ENCODE assay signal across 8 mouse cellular contexts in the genomic region with DNA sequence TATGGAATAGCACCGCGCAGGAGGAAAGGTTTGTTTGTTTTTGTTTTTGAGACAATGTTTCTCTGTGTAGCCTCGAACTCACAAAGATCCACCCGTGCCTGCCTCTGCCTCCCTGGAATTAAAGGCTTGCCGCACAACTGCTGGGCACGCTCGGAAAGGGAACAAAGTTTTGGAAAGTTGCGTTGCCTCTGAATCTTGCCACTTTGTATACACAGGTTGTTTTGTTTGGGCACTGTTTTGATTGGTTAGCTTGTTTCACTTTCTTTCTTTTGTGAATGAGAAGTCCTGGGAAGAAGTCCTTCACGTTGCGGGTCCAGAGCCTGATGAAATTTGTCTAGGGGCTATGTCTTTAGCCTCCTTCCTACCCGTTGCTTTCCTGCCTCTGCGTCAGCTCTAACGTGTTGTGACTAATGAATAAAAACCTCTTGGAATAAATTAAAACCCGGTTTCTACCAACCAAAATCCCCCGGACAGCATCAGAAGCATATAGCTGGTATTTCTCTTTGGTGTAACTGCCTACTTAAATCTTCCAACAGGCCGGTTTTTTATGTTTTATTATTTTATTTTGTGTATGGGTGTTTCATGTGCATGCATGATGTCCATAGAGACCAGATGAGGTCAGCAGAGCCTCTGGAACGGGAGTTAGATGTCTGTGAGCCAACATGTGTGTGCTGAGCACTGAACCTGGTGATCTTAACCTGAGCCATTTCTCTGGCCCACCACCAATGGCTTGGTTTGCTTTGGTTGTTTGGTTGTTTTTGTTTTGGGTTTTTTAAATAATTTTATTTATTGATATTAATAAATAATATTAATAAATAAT. TPM values are rescaled to one million over a fixed set of nuclear protein-coding genes. Genes with fewer than 3 reads are reported as not detected.
A peak's percentile ranks its signal among the peaks of the same experiment; 100 is the strongest.
DNase-seq lines count a peak whose midpoint lies in the region; ATAC-seq and TF ChIP-seq lines count a peak whose summit lies in the region.

No protein-coding gene starts in this region.

- no peak for DNase-seq in heart, embryonic 10.5 days (ENCODE audit: low spot score)
- no peak for DNase-seq in heart, postnatal 36 days
- DNase-seq in limb, embryonic 11.5 days (ENCODE audit: low spot score), result peak; percentile 33
- DNase-seq in spleen, postnatal 10 days (ENCODE audit: low spot score in 2 of 2), result no peak
- DNase-seq in urinary bladder, postnatal 10 days (ENCODE audit: low spot score), result no peak

- H3ac ChIP-seq in myocyte (ENCODE audit: control insufficient read depth, insufficient read length), result peak overlapping the region; percentile 94

- H3K27me3 ChIP-seq in heart, embryonic 10.5 days (ENCODE audit: insufficient read depth, poor library complexity, severe bottlenecking), result no peaks in the 10 kb centered on the region
- H3K27me3 ChIP-seq in ES-Bruce4 (ENCODE audit: control insufficient read depth, insufficient read depth, low read length, poor library complexity, severe bottlenecking) (no peaks in the 10 kb centered on the region), myocyte (ENCODE audit: control insufficient read depth, insufficient read depth, insufficient read length) (no peaks in the 10 kb centered on the region)
- no peaks in the 10 kb centered on the region for H3K27me3 ChIP-seq in limb, embryonic 11.5 days (ENCODE audit: control insufficient read depth, insufficient read depth, low read length)

- H3K36me3 ChIP-seq in heart, embryonic 10.5 days, result peaks cover 6% of the 10 kb centered on the region; the same call in 1 of the 2 replicates
- H3K36me3 ChIP-seq in ES-Bruce4 (ENCODE audit: control insufficient read depth, insufficient read depth, low read length, poor library complexity, severe bottlenecking) (no peaks in the 10 kb centered on the region), myocyte (ENCODE audit: control insufficient read depth, insufficient read depth) (no peaks in the 10 kb centered on the region)
- no peaks in the 10 kb centered on the region for H3K36me3 ChIP-seq in limb, embryonic 11.5 days (ENCODE audit: control insufficient read depth, insufficient read depth, low read length)

- H3K4me2 ChIP-seq in limb, embryonic 11.5 days (ENCODE audit: low read depth, severe bottlenecking), result peak overlapping the region; percentile 48
- peak overlapping the region; percentile 60 for H3K4me2 ChIP-seq in myocyte (ENCODE audit: low read depth)

- intact Hi-C loops in heart, postnatal 36 days (cut with DNase I), result no loop called here

- no peak for TF ChIP-seq POLR2A in ES-Bruce4 (IDR thresholded peaks at IDR 0.05; ENCODE audit: insufficient read depth, low read length)
- no peak for TF ChIP-seq POLR2A in myocyte (IDR thresholded peaks at IDR 0.05; ENCODE audit: insufficient read length, low read depth)

- WGBS in heart, embryonic 10.5 days, result 3% methylated on average over 17 of the region's 17 CpGs
- 3% methylated on average over 17 of the region's 17 CpGs for WGBS in limb, embryonic 11.5 days

- no peaks in the 10 kb centered on the region for H3K9me3 ChIP-seq in heart, embryonic 10.5 days
- H3K9me3 ChIP-seq in ES-Bruce4 (replicated peaks; ENCODE audit: control insufficient read depth, insufficient read depth, low read length, poor library complexity, severe bottlenecking), result no peaks in the 10 kb centered on the region
- no peaks in the 10 kb centered on the region for H3K9me3 ChIP-seq in limb, embryonic 11.5 days (ENCODE audit: control insufficient read depth, low read length)

- H3K79me2 ChIP-seq in myocyte (ENCODE audit: control insufficient read depth, insufficient read depth), result peaks cover 42% of the 10 kb centered on the region

- peaks cover 29% of the 10 kb centered on the region for H3K4me1 ChIP-seq in heart, embryonic 10.5 days
- no peaks in the 10 kb centered on the region for H3K4me1 ChIP-seq in ES-Bruce4 (ENCODE audit: control insufficient read depth, insufficient read depth, low read length)
- peaks cover 5% of the 10 kb centered on the region; the same call in 1 of the 2 replicates for H3K4me1 ChIP-seq in limb, embryonic 11.5 days (ENCODE audit: control insufficient read depth, insufficient read depth, low read length)

- peak; percentile 66 for ATAC-seq in erythroblast, adult 5-6 weeks (replicated peaks; ENCODE audit: low FRiP score, poor library complexity, severe bottlenecking)
- 0 out of 2 replicates have a peak, but pooled peaks have one; percentile 2 for ATAC-seq in limb, embryonic 11.5 days (ENCODE audit: insufficient number of reproducible peaks, low FRiP score, low TSS enrichment, low read depth)

- no peak for TF ChIP-seq CTCF in ES-Bruce4 (IDR thresholded peaks at IDR 0.05; ENCODE audit: low read depth, low read length)

- H3K27ac ChIP-seq in heart, embryonic 10.5 days, result peak overlapping the region; percentile 95
- peak overlapping the region; percentile 27 for H3K27ac ChIP-seq in ES-Bruce4 (ENCODE audit: insufficient read depth, low read length)
- peak overlapping the region; percentile 75 for H3K27ac ChIP-seq in limb, embryonic 11.5 days (replicated peaks; ENCODE audit: low read depth, low read length)

- TF ChIP-seq EP300 in ES-Bruce4 (IDR thresholded peaks at IDR 0.05; ENCODE audit: insufficient read depth, low read depth, low read length), result no peak

- H3K9ac ChIP-seq in ES-Bruce4 (ENCODE audit: low read depth, poor library complexity, severe bottlenecking), result peak overlapping the region; percentile 87
- peak overlapping the region; percentile 95 for H3K9ac ChIP-seq in limb, embryonic 11.5 days (ENCODE audit: low read length)

- peak overlapping the region; percentile 98 for H3K4me3 ChIP-seq in heart, embryonic 10.5 days
- peak overlapping the region; percentile 88 for H3K4me3 ChIP-seq in ES-Bruce4 (ENCODE audit: low read depth, low read length)
- peak overlapping the region; percentile 83 for H3K4me3 ChIP-seq in limb, embryonic 11.5 days (ENCODE audit: low read depth, low read length)
- peak overlapping the region; percentile 88 for H3K4me3 ChIP-seq in myocyte

TF ChIP-seq in myocyte, 11 proteins besides CTCF, POLR2A, EP300 and RAD21:
- TF ChIP-seq MYOG (IDR thresholded peaks at IDR 0.05; ENCODE audit: control insufficient read depth in 1 of 3, insufficient read depth in 1 of 3, insufficient read length in 2 of 3, low read depth in 2 of 3) (no peak), TCF12 (IDR thresholded peaks at IDR 0.05; ENCODE audit: insufficient read depth, poor library complexity, severe bottlenecking) (no peak), REST (IDR thresholded peaks at IDR 0.05; ENCODE audit: insufficient read depth, insufficient read length) (no peak), POLR2AphosphoS2 (IDR thresholded peaks at IDR 0.05; ENCODE audit: insufficient read length, low read depth) (no peak), TCF3 (IDR thresholded peaks at IDR 0.05; ENCODE audit: insufficient read length, low read depth) (no peak)

RNA-seq across cellular contexts. Expression of gene Nudt1, which starts 0.5 kb away (rescaled TPM):
- polyA plus RNA-seq in heart, embryonic 10.5 days (2016; fragmentation: Nextera tagmentation; extraction: Ambion mirVana), result 39.2 and 50.4 TPM in 2 replicates
- 10 to 100 TPM in 1 of 2 experiments, 1 to 10 TPM in 1; 8.9 to 10.2 TPM for total RNA-seq in heart, postnatal 36 days (2021)
- polyA plus RNA-seq in ES-Bruce4 (2011; ENCODE audit: insufficient read depth, insufficient read length, low read depth, missing spikeins) (39.4 and 40.9 TPM in 2 replicates), myocyte (2012; fragmentation: generic; extraction: Trizol) (18.2 TPM)
- 10.0 and 11.7 TPM in 2 replicates for total RNA-seq in erythroblast, adult 5-6 weeks (2015; ENCODE audit: low replicate concordance)
- 5.3 and 10.3 TPM in 2 replicates for total RNA-seq in erythroblast, adult 5-6 weeks (2017; ENCODE audit: low replicate concordance)
- 58.1 and 58.8 TPM in 2 replicates for polyA plus RNA-seq in limb, embryonic 11.5 days (2014; fragmentation: Nextera tagmentation; extraction: Ambion mirVana)

RNA-seq across cellular contexts. Expression of gene Mad1l1, which starts 0.6 kb away (rescaled TPM):
- 34.4 and 43.5 TPM in 2 replicates for polyA plus RNA-seq in heart, embryonic 10.5 days (2016; fragmentation: Nextera tagmentation; extraction: Ambion mirVana)
- total RNA-seq in heart, postnatal 36 days (2021), result 10 to 100 TPM in 1 of 2 experiments, 1 to 10 TPM in 1; 9.6 to 10.6 TPM
- 25.4 and 26.4 TPM in 2 replicates for polyA plus RNA-seq in ES-Bruce4 (2011; ENCODE audit: insufficient read depth, insufficient read length, low read depth, missing spikeins)
- 2.7 and 4.8 TPM in 2 replicates for total RNA-seq in erythroblast, adult 5-6 weeks (2015; ENCODE audit: low replicate concordance)
- 22.4 and 44.6 TPM in 2 replicates for total RNA-seq in erythroblast, adult 5-6 weeks (2017; ENCODE audit: low replicate concordance)
- polyA plus RNA-seq in limb, embryonic 11.5 days (2014; fragmentation: Nextera tagmentation; extraction: Ambion mirVana), result 51.5 and 57.4 TPM in 2 replicates
- polyA plus RNA-seq in myocyte (2012; fragmentation: generic; extraction: Trizol), result 35.6 TPM

RNA-seq across cellular contexts. Expression of gene Mrm2, which starts 9.7 kb away (rescaled TPM):
- polyA plus RNA-seq in heart, embryonic 10.5 days (2016; fragmentation: Nextera tagmentation; extraction: Ambion mirVana), result 15.4 and 18.8 TPM in 2 replicates
- 10 to 100 TPM; 10.5 to 11.0 TPM for total RNA-seq in heart, postnatal 36 days (2021)
- 5.6 and 8.8 TPM in 2 replicates for polyA plus RNA-seq in ES-Bruce4 (2011; ENCODE audit: insufficient read depth, insufficient read length, low read depth, missing spikeins)
- 2.5 TPM in 1 of 2 replicates, not detected in the other for total RNA-seq in erythroblast, adult 5-6 weeks (2015; ENCODE audit: low replicate concordance)
- 0.42 and 1.7 TPM in 2 replicates for total RNA-seq in erythroblast, adult 5-6 weeks (2017; ENCODE audit: low replicate concordance)
- polyA plus RNA-seq in limb, embryonic 11.5 days (2014; fragmentation: Nextera tagmentation; extraction: Ambion mirVana), result 23.5 and 27.3 TPM in 2 replicates
- 10.0 TPM for polyA plus RNA-seq in myocyte (2012; fragmentation: generic; extraction: Trizol)

Comparison
In these comparisons a context has a peak if more than half of its experiments do, and no peak if none do; other contexts are left out.
1. H3K27ac ChIP-seq: peak in every context shown above with its lines; median percentile 95 in heart, embryonic 10.5 days; 75 in limb, embryonic 11.5 days; 27 in ES-Bruce4.